Mouse (Mus musculus): ENCODE results near the gene Fmod.

The Fmod gene

GRCm38 (mm10) chr1:134076789-134077188 lies 39.7 kb downstream of the Fmod start:
- DNase-seq (ENCODE audit: low spot score in 2 of 2): no peak

GRCm38 (mm10) chr1:134077389-134078060 lies 40.5 kb downstream of the Fmod start:
- DNase-seq (ENCODE audit: low spot score in 2 of 2): no peak

GRCm38 (mm10) chr1:134078061-134078795 lies 41.2 kb downstream of the Fmod start:
- DNase-seq (ENCODE audit: low spot score in 2 of 2): no peak

- DNase-seq (ENCODE audit: low spot score in 2 of 2): peak; percentile 94 to 96
Observed at GRCm38 (mm10) chr1:134078802-134079476, 41.9 kb downstream of the Fmod start, which contains the start of gene Btg2. Btg2 (minus strand) TSS chr1:134079120.

GRCm38 (mm10) chr1:134079477-134080163 lies 42.6 kb downstream of the Fmod start:
- no peak for DNase-seq (ENCODE audit: low spot score in 2 of 2)

- no peak for DNase-seq (ENCODE audit: low spot score in 2 of 2)
Observed at GRCm38 (mm10) chr1:134080406-134080805, 43.4 kb downstream of the Fmod start.

- no peak for DNase-seq (ENCODE audit: low spot score in 2 of 2)
Observed at GRCm38 (mm10) chr1:134080881-134081450, 43.9 kb downstream of the Fmod start.

GRCm38 (mm10) chr1:134082987-134083516 lies 46.0 kb downstream of the Fmod start:
- peak; percentile 83 to 89 for DNase-seq (ENCODE audit: low spot score in 2 of 2)

- no peak for DNase-seq (ENCODE audit: low spot score in 2 of 2)
Observed at GRCm38 (mm10) chr1:134083676-134084075, 46.6 kb downstream of the Fmod start.

- DNase-seq (ENCODE audit: low spot score in 2 of 2): no peak
Observed at GRCm38 (mm10) chr1:134084128-134084527, 47.1 kb downstream of the Fmod start.

- DNase-seq (ENCODE audit: low spot score in 2 of 2): no peak
Observed at GRCm38 (mm10) chr1:134086017-134086416, 49.0 kb downstream of the Fmod start.

GRCm38 (mm10) chr1:134086811-134087398 lies 49.9 kb downstream of the Fmod start:
- DNase-seq (ENCODE audit: low spot score in 2 of 2): no peak

GRCm38 (mm10) chr1:134089074-134089473 lies 52.0 kb downstream of the Fmod start:
- no peak for DNase-seq (ENCODE audit: low spot score in 2 of 2)

GRCm38 (mm10) chr1:134091851-134092250 lies 54.8 kb downstream of the Fmod start:
- no peak for DNase-seq (ENCODE audit: low spot score in 2 of 2)

- no peak for DNase-seq (ENCODE audit: low spot score in 2 of 2)
Observed at GRCm38 (mm10) chr1:134092368-134092767, 55.3 kb downstream of the Fmod start.

GRCm38 (mm10) chr1:134092852-134093770 lies 56.1 kb downstream of the Fmod start:
- peak; percentile 86 to 90 for DNase-seq (ENCODE audit: low spot score in 2 of 2)

GRCm38 (mm10) chr1:134093771-134094526 lies 56.9 kb downstream of the Fmod start:
- DNase-seq (ENCODE audit: low spot score in 2 of 2): no peak

GRCm38 (mm10) chr1:134095033-134095612 lies 58.1 kb downstream of the Fmod start:
- DNase-seq (ENCODE audit: low spot score in 2 of 2): no peak

- DNase-seq (ENCODE audit: low spot score in 2 of 2): no peak
Observed at GRCm38 (mm10) chr1:134095721-134096120, 58.7 kb downstream of the Fmod start.
